Mouse (Mus musculus) adrenal gland, postnatal 4 days (tissue): Measurements from ENCODE around the gene Flt3. TPM values are rescaled to one million over a fixed set of nuclear protein-coding genes. Genes with fewer than 3 reads are reported as not detected.

Experiments used
- DNase-seq, 2 experiments: peaks; one replicate each; pipeline ENCODE4 v3.0.0; 2021 to 2022; ENCODE audit warnings: low spot score in 2 of 2, mixed read lengths in 2 of 2
- long read RNA-seq, 2 experiments: library from polyadenylated mRNA; stranded (forward); transcript quantifications; one replicate each; pipeline ENCODE4 v2.0.0; 2021
- total RNA-seq, 2 experiments: library from RNA; stranded (reverse); gene quantifications; 2 replicates each; pipeline ENCODE4 v1.2.3; 2021

Gene Flt3
- under 1 TPM; 0.20 to 0.31 TPM for total RNA-seq
- long read RNA-seq, experiment 1: 0 reads
- long read RNA-seq, experiment 2: 0 reads

- DNase-seq: peak in 1 of 2 experiments; percentile 3
These were observed at the start of gene Flt3 for GRCm38 (mm10) chr5:147399843-147400504. Gene Flt3, minus strand, starts transcription at chr5:147400489.

GRCm38 (mm10) chr5:147448933-147449332 is 48.6 kb upstream of the Flt3 start:
- DNase-seq: no peak

- no peak for DNase-seq
These were observed 48.2 kb upstream of the Flt3 start for GRCm38 (mm10) chr5:147448526-147448925.

- no peak for DNase-seq
These were observed 45.0 kb upstream of the Flt3 start for GRCm38 (mm10) chr5:147445252-147445651.

GRCm38 (mm10) chr5:147444757-147445156 is 44.5 kb upstream of the Flt3 start:
- no peak for DNase-seq

- no peak for DNase-seq
These were observed 44.0 kb upstream of the Flt3 start for GRCm38 (mm10) chr5:147444298-147444697.

- no peak for DNase-seq
These were observed 42.5 kb upstream of the Flt3 start for GRCm38 (mm10) chr5:147442741-147443140.

- DNase-seq: no peak
These were observed 41.7 kb upstream of the Flt3 start for GRCm38 (mm10) chr5:147441979-147442378.

- no peak for DNase-seq
These were observed 40.8 kb upstream of the Flt3 start for GRCm38 (mm10) chr5:147440996-147441507.

GRCm38 (mm10) chr5:147436491-147436890 is 36.2 kb upstream of the Flt3 start:
- DNase-seq: no peak

- no peak for DNase-seq
These were observed 35.5 kb upstream of the Flt3 start for GRCm38 (mm10) chr5:147435751-147436150.

- no peak for DNase-seq
These were observed 34.9 kb upstream of the Flt3 start for GRCm38 (mm10) chr5:147435224-147435623.

- no peak for DNase-seq
These were observed 32.6 kb upstream of the Flt3 start for GRCm38 (mm10) chr5:147432927-147433326.

GRCm38 (mm10) chr5:147430936-147431839 is 30.9 kb upstream of the Flt3 start:
- peak; percentile 42 to 55 for DNase-seq

GRCm38 (mm10) chr5:147430361-147430935 is 30.2 kb upstream of the Flt3 start:
- peak in 1 of 2 experiments; percentile 26 for DNase-seq

- peak; percentile 94 to 95 for DNase-seq
These were observed 29.4 kb upstream of the Flt3 start, which contains the start of gene Pan3 for GRCm38 (mm10) chr5:147429535-147430305. Gene Pan3, plus strand, starts transcription at chr5:147430161.

- DNase-seq: no peak
These were observed 25.9 kb upstream of the Flt3 start for GRCm38 (mm10) chr5:147426048-147426805.

- no peak for DNase-seq
These were observed 23.3 kb upstream of the Flt3 start for GRCm38 (mm10) chr5:147423612-147424011.

GRCm38 (mm10) chr5:147418394-147419121 is 18.3 kb upstream of the Flt3 start:
- peak in 1 of 2 experiments; percentile 20 for DNase-seq
